Mouse (Mus musculus) MEL (cell line): ENCODE results near the gene Epha4.

Source experiments
- CTCF ChIP-seq, 3 experiments: IDR thresholded peaks in 2 of 3; conservative IDR thresholded peaks in 1 of 3; 2 replicates each; pipeline ENCODE4 v1.5.1; 2011 to 2012; ENCODE audit warnings: low read length in 3 of 3, low read depth in 2 of 3, mild to moderate bottlenecking in 2 of 3, improper control_type of control experiment in 1 of 3, inconsistent platforms in 1 of 3, mixed read lengths in 1 of 3, moderate library complexity in 1 of 3; ENCODE audit not compliant: control insufficient read depth in 1 of 3, insufficient read depth in 1 of 3, poor library complexity in 1 of 3, severe bottlenecking in 1 of 3
- EP300 ChIP-seq, 2 experiments: IDR thresholded peaks; 2 replicates each; pipeline ENCODE4 v1.6.1; 2011; ENCODE audit warnings: improper control_type of control experiment in 2 of 2, low read length in 2 of 2, low read depth in 1 of 2, mild to moderate bottlenecking in 1 of 2
- GATA1 ChIP-seq: IDR thresholded peaks from 2 replicates; pipeline ENCODE4 v1.6.1; 2011; ENCODE audit warnings: low read depth, low read length, improper control_type of control experiment
- JUND ChIP-seq: IDR thresholded peaks from 2 replicates; pipeline ENCODE4 v1.6.1; 2011; ENCODE audit warnings: low read depth, mild to moderate bottlenecking, improper control_type of control experiment, low read length
- KAT2A ChIP-seq: conservative IDR thresholded peaks from 2 replicates; pipeline ENCODE4 v1.6.1; 2012; ENCODE audit warnings: low read depth, low read length, improper control_type of control experiment, inconsistent platforms
- NRF1 ChIP-seq: IDR thresholded peaks from 2 replicates; pipeline ENCODE4 v1.6.1; 2014; ENCODE audit warnings: low read depth, mild to moderate bottlenecking, inconsistent platforms, low read length, improper control_type of control experiment, moderate library complexity; ENCODE audit not compliant: poor library complexity, insufficient read depth, severe bottlenecking
- POLR2A ChIP-seq, 2 experiments: IDR thresholded peaks; 2 replicates each; pipeline ENCODE4 v1.6.1; 2011 to 2012; ENCODE audit warnings: low read length in 2 of 2, mild to moderate bottlenecking in 2 of 2, control low read depth in 1 of 2, improper control_type of control experiment in 1 of 2, low read depth in 1 of 2, moderate library complexity in 1 of 2; ENCODE audit not compliant: control insufficient read depth in 1 of 2, insufficient read depth in 1 of 2, poor library complexity in 1 of 2
- TBP ChIP-seq: IDR thresholded peaks from 2 replicates; pipeline ENCODE4 v1.8.0; 2011; ENCODE audit warnings: low read depth, low read length, improper control_type of control experiment
- UBTF ChIP-seq: IDR thresholded peaks from 2 replicates; pipeline ENCODE4 v1.6.1; 2012; ENCODE audit warnings: low read depth, mild to moderate bottlenecking, inconsistent platforms, low read length, improper control_type of control experiment, moderate library complexity, borderline replicate concordance; ENCODE audit not compliant: insufficient read depth

GRCm38 (mm10) chr1:77457446-77457800, 57.5 kb downstream of the Epha4 start:
- TF ChIP-seq UBTF (no peak), NRF1 (no peak), CTCF (IDR thresholded peaks at IDR 0.05 in 2 of 3, conservative IDR thresholded peaks at IDR 0.05 in 1 of 3; ENCODE audit: control insufficient read depth in 1 of 3, insufficient read depth in 1 of 3, low read depth in 2 of 3, low read length in 3 of 3, poor library complexity in 1 of 3, severe bottlenecking in 1 of 3) (no peak), EP300 (IDR thresholded peaks at IDR 0.05; ENCODE audit: low read depth in 1 of 2, low read length in 2 of 2) (no peak), KAT2A (no peak), JUND (no peak), GATA1 (no peak), TBP (no peak), POLR2A (IDR thresholded peaks at IDR 0.05; ENCODE audit: control insufficient read depth in 1 of 2, insufficient read depth in 1 of 2, low read depth in 1 of 2, low read length in 2 of 2, poor library complexity in 1 of 2) (no peak)
